Mouse (Mus musculus) limb, embryonic 10.5 days (tissue): Measurements from ENCODE around the gene U2af1l4. TPM values are rescaled to one million over a fixed set of nuclear protein-coding genes. Genes with fewer than 3 reads are reported as not detected.

Source experiments
- DNase-seq: peaks from one replicate; pipeline ENCODE4 v3.0.0-alpha.2; 2017; ENCODE audit warnings: low spot score
- H3K27ac ChIP-seq: fragments of 300-500 bp; sonication (generic); 2 replicates; pipeline ENCODE4 v1.5.1; 2016; ENCODE audit warnings: mild to moderate bottlenecking
- H3K27me3 ChIP-seq: fragments of 300-500 bp; sonication (generic); 2 replicates; pipeline ENCODE4 v1.6.1; 2016; ENCODE audit warnings: low read depth, mild to moderate bottlenecking; ENCODE audit not compliant: poor library complexity, severe bottlenecking
- H3K36me3 ChIP-seq: fragments of 300-500 bp; sonication (generic); 2 replicates; pipeline ENCODE4 v1.6.1; 2016; ENCODE audit warnings: mild to moderate bottlenecking, moderate library complexity
- H3K4me1 ChIP-seq: fragments of 300-500 bp; sonication (generic); 2 replicates; pipeline ENCODE4 v1.6.1; 2016
- H3K4me3 ChIP-seq: fragments of 300-500 bp; sonication (generic); 2 replicates; pipeline ENCODE4 v1.5.1; 2016; ENCODE audit warnings: mild to moderate bottlenecking, moderate library complexity
- H3K9me3 ChIP-seq: fragments of 300-500 bp; sonication (generic); replicated peaks from 2 replicates; pipeline ENCODE4 v1.6.1; 2016; ENCODE audit warnings: mild to moderate bottlenecking
- WGBS: fragments of 180-500 bp; shearing (Covaris S2); methylation state at CpG from one replicate; pipeline ENCODE4 v1.1.7; 2016; 5-methylcytosine and 5-hydroxymethylcytosine counted together
- polyA plus RNA-seq: library from polyadenylated mRNA; unstranded; fragments of >200 nt; fragmentation: Nextera tagmentation; extraction: Ambion mirVana; gene quantifications from 2 replicates; pipeline ENCODE4 v1.2.1, GENCODE M21; 2016

U2af1l4 gene
- polyA plus RNA-seq, 1 experiment from 2014 or later, result 100 TPM

- Histone ChIP-seq H3K9me3 (no peaks in the 10 kb centered on the region), H3K27ac (no peak overlapping the region), H3K36me3 (peaks cover 100% of the 10 kb centered on the region), H3K4me3 (no peak overlapping the region), H3K4me1 (no peaks in the 10 kb centered on the region), H3K27me3 (no peaks in the 10 kb centered on the region)
- no peak for DNase-seq
- 91% methylated on average over 8 of the region's 8 CpGs for WGBS
Measured at GRCm38 (mm10) chr7:30579950-30580349, 16.8 kb downstream of the U2af1l4 start.

- WGBS, result 97% methylated on average over 16 of the region's 16 CpGs
Measured at GRCm38 (mm10) chr7:30581547-30581946, 18.4 kb downstream of the U2af1l4 start.

GRCm38 (mm10) chr7:30584339-30584738 is 21.2 kb downstream of the U2af1l4 start:
- no peaks in the 10 kb centered on the region for H3K9me3 ChIP-seq
- no peak overlapping the region for H3K27ac ChIP-seq
- H3K4me3 ChIP-seq, result no peak overlapping the region
- H3K4me1 ChIP-seq, result peaks cover 16% of the 10 kb centered on the region
- H3K36me3 ChIP-seq, result peaks cover 79% of the 10 kb centered on the region
- no peaks in the 10 kb centered on the region for H3K27me3 ChIP-seq
- WGBS, result 95% methylated on average over 10 of the region's 10 CpGs
- no peak for DNase-seq

More at GRCm38 (mm10) chr7:30581547-30581946, 18.4 kb downstream of the U2af1l4 start:
- peaks cover 2% of the 10 kb centered on the region; the same call in 1 of the 2 replicates for H3K4me1 ChIP-seq
- DNase-seq, result no peak
- no peak overlapping the region for H3K27ac ChIP-seq
- H3K27me3 ChIP-seq, result no peaks in the 10 kb centered on the region
- no peaks in the 10 kb centered on the region for H3K9me3 ChIP-seq
- no peak overlapping the region for H3K4me3 ChIP-seq
- peaks cover 100% of the 10 kb centered on the region for H3K36me3 ChIP-seq

GRCm38 (mm10) chr7:30585170-30585569 is 22.1 kb downstream of the U2af1l4 start:
- Histone ChIP-seq H3K4me3 (no peak overlapping the region), H3K36me3 (peaks cover 70% of the 10 kb centered on the region), H3K27ac (no peak overlapping the region), H3K9me3 (no peaks in the 10 kb centered on the region), H3K4me1 (peaks cover 24% of the 10 kb centered on the region), H3K27me3 (no peaks in the 10 kb centered on the region)
- DNase-seq, result no peak
- WGBS, result 95% methylated on average over 7 of the region's 7 CpGs

GRCm38 (mm10) chr7:30586455-30587020 is 23.4 kb downstream of the U2af1l4 start:
- Histone ChIP-seq H3K36me3 (peaks cover 57% of the 10 kb centered on the region), H3K4me3 (peak overlapping the region; percentile 100), H3K9me3 (no peaks in the 10 kb centered on the region), H3K27ac (no peak overlapping the region), H3K27me3 (no peaks in the 10 kb centered on the region), H3K4me1 (peaks cover 26% of the 10 kb centered on the region)
- DNase-seq, result no peak
- WGBS, result 94% methylated on average over 28 of the region's 28 CpGs

- Histone ChIP-seq H3K27ac (peak overlapping the region; percentile 99), H3K4me3 (peak overlapping the region; percentile 100), H3K9me3 (no peaks in the 10 kb centered on the region), H3K36me3 (peaks cover 42% of the 10 kb centered on the region), H3K4me1 (peaks cover 26% of the 10 kb centered on the region), H3K27me3 (no peaks in the 10 kb centered on the region)
- DNase-seq, result peak; percentile 66
- WGBS, result under 1% methylated on average over 64 of the region's 67 CpGs
Measured at GRCm38 (mm10) chr7:30587842-30588667, 25.0 kb downstream of the U2af1l4 start.

GRCm38 (mm10) chr7:30588676-30589434 is 25.8 kb downstream of the U2af1l4 start, which contains the start of gene Kmt2b:
Kmt2b (minus strand) TSS chr7:30588726.
- under 1% methylated on average over 65 of the region's 68 CpGs for WGBS
- Histone ChIP-seq H3K9me3 (no peaks in the 10 kb centered on the region), H3K36me3 (peaks cover 34% of the 10 kb centered on the region), H3K4me3 (peak within 1 kb of the TSS; percentile 100), H3K4me1 (peaks cover 26% of the 10 kb centered on the region), H3K27me3 (no peaks in the 10 kb centered on the region), H3K27ac (peak within 1 kb of the TSS; percentile 99)
- DNase-seq, result peak; percentile 97

GRCm38 (mm10) chr7:30589435-30590301 is 26.6 kb downstream of the U2af1l4 start:
- Histone ChIP-seq H3K4me3 (peak overlapping the region; percentile 100), H3K36me3 (peaks cover 25% of the 10 kb centered on the region), H3K27ac (peak overlapping the region; percentile 99), H3K4me1 (peaks cover 26% of the 10 kb centered on the region), H3K27me3 (no peaks in the 10 kb centered on the region), H3K9me3 (no peaks in the 10 kb centered on the region)
- peak; percentile 92 for DNase-seq
- 27% methylated on average over 40 of the region's 40 CpGs for WGBS

- WGBS, result 83% methylated on average over 9 of the region's 9 CpGs
- no peaks in the 10 kb centered on the region for H3K27me3 ChIP-seq
- peaks cover 26% of the 10 kb centered on the region for H3K4me1 ChIP-seq
- no peak overlapping the region for H3K27ac ChIP-seq
- DNase-seq, result no peak
- H3K9me3 ChIP-seq, result no peaks in the 10 kb centered on the region
- H3K4me3 ChIP-seq, result no peak overlapping the region
- peaks cover 11% of the 10 kb centered on the region for H3K36me3 ChIP-seq
Measured at GRCm38 (mm10) chr7:30590927-30591604, 28.0 kb downstream of the U2af1l4 start.

GRCm38 (mm10) chr7:30591605-30591951 is 28.5 kb downstream of the U2af1l4 start:
- WGBS, result 56% methylated on average over 4 of the region's 4 CpGs
- H3K9me3 ChIP-seq, result no peaks in the 10 kb centered on the region
- DNase-seq, result no peak
- no peak overlapping the region for H3K4me3 ChIP-seq
- H3K27me3 ChIP-seq, result no peaks in the 10 kb centered on the region
- peaks cover 23% of the 10 kb centered on the region for H3K4me1 ChIP-seq
- no peak overlapping the region for H3K27ac ChIP-seq
- peaks cover 6% of the 10 kb centered on the region for H3K36me3 ChIP-seq

GRCm38 (mm10) chr7:30592772-30593423 is 29.8 kb downstream of the U2af1l4 start:
- no peak for DNase-seq
- no peaks in the 10 kb centered on the region for H3K27me3 ChIP-seq
- no peaks in the 10 kb centered on the region for H3K9me3 ChIP-seq
- peaks cover 12% of the 10 kb centered on the region for H3K4me1 ChIP-seq
- H3K4me3 ChIP-seq, result no peak overlapping the region
- H3K27ac ChIP-seq, result no peak overlapping the region
- WGBS, result 41% methylated on average over 5 of the region's 5 CpGs
- no peaks in the 10 kb centered on the region for H3K36me3 ChIP-seq
